Mouse (Mus musculus) heart, embryonic 16.5 days (tissue): ENCODE results near the gene Gkn2. TPM values are rescaled to one million over a fixed set of nuclear protein-coding genes. Genes with fewer than 3 reads are reported as not detected.

Experiments
- ATAC-seq: fragments of 200-750 bp; cut with Nextera tagmentation; replicated peaks from 2 replicates; pipeline ENCODE4 v1.8.0; 2017; ENCODE audit warnings: moderate number of reproducible peaks; ENCODE audit not compliant: insufficient read depth, low FRiP score; ENCODE audit errors: extremely low read depth
- H3K27ac ChIP-seq: fragments of 300-500 bp; sonication (generic); 2 replicates; pipeline ENCODE4 v1.5.1; 2014; ENCODE audit warnings: mild to moderate bottlenecking, low read length, control low read depth, moderate library complexity
- H3K27me3 ChIP-seq: fragments of 300-500 bp; sonication (generic); 2 replicates; pipeline ENCODE4 v1.6.1; 2014; ENCODE audit warnings: low read length, mixed read lengths; ENCODE audit not compliant: control insufficient read depth, insufficient read depth
- H3K36me3 ChIP-seq: fragments of 300-500 bp; sonication (generic); 2 replicates; pipeline ENCODE4 v1.6.1; 2014; ENCODE audit not compliant: control insufficient read depth, insufficient read depth
- H3K4me1 ChIP-seq: fragments of 300-500 bp; sonication (generic); 2 replicates; pipeline ENCODE4 v1.6.1; 2014; ENCODE audit warnings: low read length, mixed read lengths; ENCODE audit not compliant: control insufficient read depth, insufficient read depth
- H3K4me2 ChIP-seq: fragments of 300-500 bp; sonication (generic); 2 replicates; pipeline ENCODE4 v1.6.1; 2014; ENCODE audit warnings: low read depth, mild to moderate bottlenecking, control low read depth, low read length
- H3K4me3 ChIP-seq: fragments of 300-500 bp; sonication (generic); 2 replicates; pipeline ENCODE4 v1.5.1; 2014; ENCODE audit warnings: mild to moderate bottlenecking, control low read depth, low read length
- H3K9ac ChIP-seq: fragments of 300-500 bp; sonication (generic); 2 replicates; pipeline ENCODE4 v1.6.1; 2014; ENCODE audit warnings: low read length, control low read depth
- H3K9me3 ChIP-seq: fragments of 300-500 bp; sonication (generic); replicated peaks from 2 replicates; pipeline ENCODE4 v1.6.1; 2016; ENCODE audit warnings: low read length; ENCODE audit not compliant: control insufficient read depth
- WGBS: fragments of 180-500 bp; shearing (Covaris S2); extraction: QIAGEN DNeasy Blood & Tissue Kit; methylation state at CpG from one replicate; pipeline ENCODE4 v1.1.7; 2014; 5-methylcytosine and 5-hydroxymethylcytosine counted together
- polyA plus RNA-seq: library from polyadenylated mRNA; unstranded; fragments of >200 nt; fragmentation: Nextera tagmentation; extraction: Ambion mirVana; gene quantifications from 2 replicates; pipeline ENCODE4 v1.2.1, GENCODE M21; 2015

The Gkn2 gene
- polyA plus RNA-seq, 1 experiment from 2014 or later, result not detected

GRCm38 (mm10) chr6:87393466-87394205, 20.5 kb downstream of the Gkn2 start:
- ATAC-seq, result no peak
- no peak overlapping the region for H3K27ac ChIP-seq

DNA sequence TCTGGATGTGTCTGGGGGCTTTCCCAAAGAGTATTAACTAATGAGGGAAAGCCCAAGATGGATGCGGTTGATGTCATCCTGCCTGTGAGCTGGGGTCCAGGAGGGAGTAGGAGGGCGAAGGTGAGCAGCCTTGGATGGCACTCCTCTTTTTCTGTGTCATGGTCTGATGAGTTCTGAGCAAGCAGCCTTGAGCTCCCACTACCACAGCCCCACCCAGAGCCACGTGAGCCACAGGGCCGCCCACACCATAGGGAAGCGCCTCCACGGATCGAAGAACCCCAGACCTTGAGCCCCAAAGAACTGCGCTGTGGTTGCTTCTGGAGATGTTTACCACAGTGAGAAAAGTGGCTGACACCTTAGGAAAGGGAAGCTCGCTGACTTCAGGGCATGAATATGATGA, 21.6 kb downstream of the Gkn2 start:
- H3K4me3 ChIP-seq, result no peak overlapping the region
- no peak overlapping the region for H3K27ac ChIP-seq
- H3K9me3 ChIP-seq, result no peaks in the 10 kb centered on the region
- H3K4me2 ChIP-seq, result no peak overlapping the region
- no peaks in the 10 kb centered on the region for H3K36me3 ChIP-seq
- WGBS, result 77% methylated on average over 9 of the region's 9 CpGs
- H3K9ac ChIP-seq, result no peak overlapping the region
- 0 out of 2 replicates have a peak, but pooled peaks have one; percentile 28 for ATAC-seq
- peaks cover 46% of the 10 kb centered on the region for H3K27me3 ChIP-seq
- peaks cover 13% of the 10 kb centered on the region for H3K4me1 ChIP-seq

More at GRCm38 (mm10) chr6:87393466-87394205, 20.5 kb downstream of the Gkn2 start:
- H3K9me3 ChIP-seq, result no peaks in the 10 kb centered on the region
- WGBS, result 59% methylated on average over 8 of the region's 8 CpGs
- H3K4me1 ChIP-seq, result peaks cover 7% of the 10 kb centered on the region; the same call in 1 of the 2 replicates
- H3K27me3 ChIP-seq, result peaks cover 42% of the 10 kb centered on the region
- H3K4me2 ChIP-seq, result no peak overlapping the region
- no peaks in the 10 kb centered on the region for H3K36me3 ChIP-seq
- no peak overlapping the region for H3K4me3 ChIP-seq
- H3K9ac ChIP-seq, result no peak overlapping the region

DNA sequence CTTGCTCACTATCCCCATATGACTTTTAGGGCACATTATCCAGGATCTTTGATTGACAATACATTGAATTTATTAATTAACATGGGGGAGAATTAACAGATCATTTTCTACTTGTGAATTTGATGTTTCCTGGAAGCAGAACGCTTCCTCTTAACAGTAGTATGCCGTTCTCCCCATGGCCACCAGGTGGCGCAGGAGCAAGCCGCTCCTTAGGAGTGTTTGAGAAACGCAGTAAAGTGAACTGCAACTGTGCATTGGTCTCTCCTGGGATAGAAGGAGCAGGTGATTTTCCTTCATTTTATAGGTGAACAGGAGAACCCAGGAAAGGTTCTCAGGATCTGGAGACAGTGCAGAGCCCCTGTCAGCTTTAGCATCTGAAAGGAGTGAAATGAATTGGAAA, 26.0 kb downstream of the Gkn2 start:
- Histone ChIP-seq H3K36me3 (no peaks in the 10 kb centered on the region), H3K4me1 (peaks cover 28% of the 10 kb centered on the region), H3K9ac (no peak overlapping the region), H3K4me3 (no peak overlapping the region), H3K27me3 (peaks cover 41% of the 10 kb centered on the region), H3K9me3 (no peaks in the 10 kb centered on the region), H3K27ac (no peak overlapping the region), H3K4me2 (0 out of 2 replicates have a peak overlapping the region, but pooled peaks have one; percentile 9)
- no peak; the same call in 1 of the 2 replicates for ATAC-seq
- WGBS, result under 1% methylated on average over 5 of the region's 5 CpGs

DNA sequence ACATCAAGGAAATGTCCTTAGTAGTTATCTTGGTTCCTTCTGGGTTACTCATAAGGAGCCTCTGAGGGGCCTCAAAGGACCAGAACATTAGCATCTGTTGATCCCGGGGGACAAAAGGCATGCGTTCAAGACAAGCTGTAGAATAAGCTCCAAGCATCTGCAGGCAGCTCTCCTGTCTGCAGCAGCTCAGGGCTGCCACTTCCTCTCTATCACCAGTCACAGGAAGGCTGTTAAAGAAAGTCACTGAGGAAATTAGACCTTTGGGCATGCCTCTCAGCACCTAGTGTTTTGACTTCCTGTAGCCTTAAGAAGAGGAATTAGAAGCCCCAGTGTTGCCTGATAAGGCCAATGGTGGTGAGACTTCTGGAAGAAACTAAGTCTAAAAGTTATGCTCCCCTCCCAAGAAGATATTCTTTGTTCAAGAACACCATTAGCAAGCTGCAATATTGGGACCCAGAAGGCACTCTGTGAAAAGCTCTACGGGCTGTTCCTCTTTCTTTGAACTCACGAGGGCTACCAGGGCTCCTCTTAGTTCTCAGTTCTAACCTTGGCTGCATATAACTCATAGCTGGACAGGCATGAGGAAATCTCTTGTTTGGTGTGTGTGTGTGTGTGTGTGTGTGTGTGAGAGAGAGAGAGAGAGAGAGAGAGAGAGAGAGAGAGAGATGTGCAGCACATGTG, 26.9 kb downstream of the Gkn2 start:
- Histone ChIP-seq H3K9ac (no peak overlapping the region), H3K4me3 (no peak overlapping the region), H3K27me3 (peaks cover 37% of the 10 kb centered on the region), H3K9me3 (no peaks in the 10 kb centered on the region), H3K27ac (no peak overlapping the region), H3K36me3 (no peaks in the 10 kb centered on the region), H3K4me1 (peaks cover 27% of the 10 kb centered on the region), H3K4me2 (no peak overlapping the region)
- WGBS, result 49% methylated on average over 4 of the region's 4 CpGs
- no peak for ATAC-seq

DNA sequence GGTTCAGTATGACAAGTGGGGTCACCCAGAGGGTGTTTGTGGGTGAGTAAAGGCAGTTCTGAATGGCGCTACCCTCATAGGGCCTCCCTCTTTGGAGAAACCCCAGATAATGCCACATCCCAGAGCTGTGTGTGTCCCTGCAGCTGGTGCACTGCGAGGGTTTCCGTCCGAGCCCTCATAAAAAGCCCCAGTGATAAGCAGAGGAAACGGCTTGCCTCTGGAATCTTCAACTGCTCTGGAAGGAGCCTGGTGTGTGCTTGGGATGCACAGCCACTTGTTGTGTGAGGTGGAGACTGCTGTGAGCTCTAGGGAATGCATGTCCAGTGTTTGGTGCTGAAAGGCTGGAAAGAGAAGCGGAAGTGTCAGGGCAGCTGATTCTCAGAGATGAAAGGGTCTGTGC, 28.3 kb downstream of the Gkn2 start:
- Histone ChIP-seq H3K9ac (no peak overlapping the region), H3K9me3 (no peaks in the 10 kb centered on the region), H3K4me3 (no peak overlapping the region), H3K36me3 (no peaks in the 10 kb centered on the region), H3K4me2 (no peak overlapping the region), H3K4me1 (peaks cover 24% of the 10 kb centered on the region), H3K27me3 (peaks cover 30% of the 10 kb centered on the region), H3K27ac (no peak overlapping the region)
- WGBS, result 26% methylated on average over 6 of the region's 6 CpGs
- ATAC-seq, result no peak

DNA sequence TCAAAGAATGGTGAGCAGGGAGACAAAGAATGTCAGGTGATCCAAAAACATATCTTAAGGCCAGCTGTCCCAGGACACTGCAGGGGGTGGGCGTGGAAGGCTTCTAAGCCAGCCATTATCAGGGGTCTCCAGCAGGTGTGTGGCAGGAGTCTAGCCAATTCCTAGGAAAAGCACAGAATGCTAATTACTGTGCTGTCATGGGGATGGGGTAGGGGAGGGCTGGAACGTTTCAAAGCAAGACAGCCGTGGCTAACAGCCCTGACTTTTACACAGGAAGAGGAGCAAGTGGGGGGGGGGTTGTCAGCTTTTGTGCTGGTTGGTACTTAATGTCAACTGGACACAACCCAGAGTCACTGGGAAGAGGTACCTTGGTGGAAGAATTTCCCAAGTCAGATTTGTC, 38.9 kb downstream of the Gkn2 start:
- peaks cover 34% of the 10 kb centered on the region for H3K27me3 ChIP-seq
- no peaks in the 10 kb centered on the region for H3K36me3 ChIP-seq

GRCm38 (mm10) chr6:87422304-87422703, 49.1 kb downstream of the Gkn2 start:
- ATAC-seq, result peak; percentile 42; the same call in 1 of the 2 replicates
- Histone ChIP-seq H3K4me2 (peak overlapping the region; percentile 29), H3K36me3 (no peaks in the 10 kb centered on the region), H3K4me1 (peaks cover 22% of the 10 kb centered on the region), H3K4me3 (no peak overlapping the region), H3K27me3 (peaks cover 67% of the 10 kb centered on the region), H3K9me3 (no peaks in the 10 kb centered on the region), H3K9ac (no peak overlapping the region), H3K27ac (no peak overlapping the region)
- WGBS, result 24% methylated on average over 7 of the region's 7 CpGs

More for the DNA sequence above, 38.9 kb downstream of the Gkn2 start:
- no peak for ATAC-seq
- WGBS, result 40% methylated on average over 3 of the region's 3 CpGs
- Histone ChIP-seq H3K4me1 (no peaks in the 10 kb centered on the region), H3K27ac (no peak overlapping the region), H3K9me3 (no peaks in the 10 kb centered on the region; the same call in 1 of the 2 replicates), H3K4me2 (no peak overlapping the region), H3K9ac (no peak overlapping the region), H3K4me3 (no peak overlapping the region)

DNA sequence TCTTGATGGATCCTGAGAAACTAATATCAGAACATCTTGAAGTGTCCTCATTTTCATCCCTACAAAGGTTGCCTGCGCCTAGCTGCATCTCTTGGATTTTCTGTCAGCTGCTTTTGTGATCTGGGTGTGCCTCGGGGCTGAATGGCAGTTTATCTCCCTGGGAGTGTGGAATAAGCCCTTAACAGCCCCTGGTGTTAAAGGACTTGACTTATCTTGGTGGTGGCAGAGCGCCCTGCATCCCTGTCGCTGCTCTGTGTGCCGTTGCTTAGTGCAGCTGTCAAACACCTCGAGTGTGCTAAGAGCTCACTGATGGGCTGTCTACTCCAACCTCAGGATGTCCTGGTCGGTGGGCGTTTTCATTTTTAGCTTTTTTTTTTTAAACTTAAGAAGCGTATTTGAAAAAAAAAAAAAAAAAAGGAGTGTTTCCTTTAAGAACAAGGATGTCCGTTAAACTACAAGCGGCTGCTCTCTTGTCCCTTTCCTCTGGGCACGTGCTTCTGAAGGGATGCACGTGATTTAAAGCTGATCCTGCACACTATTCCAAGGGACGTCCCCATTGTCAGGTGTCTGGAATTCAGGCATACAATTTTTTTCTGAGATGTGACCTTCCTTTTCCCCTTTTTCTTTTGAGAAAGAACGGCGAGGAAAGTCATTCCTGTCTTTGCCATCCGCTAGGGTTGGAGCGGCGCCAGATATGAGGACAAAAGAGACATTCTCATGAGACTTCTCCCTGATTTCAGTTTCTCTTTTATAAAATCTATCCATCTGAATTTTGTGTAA, 51.1 kb downstream of the Gkn2 start:
- peak; percentile 81 for ATAC-seq
- peaks cover 54% of the 10 kb centered on the region for H3K27me3 ChIP-seq
- peak overlapping the region; percentile 23 for H3K4me3 ChIP-seq

More for the DNA sequence above, 51.1 kb downstream of the Gkn2 start:
- no peaks in the 10 kb centered on the region for H3K9me3 ChIP-seq
- peak overlapping the region; percentile 53 for H3K4me2 ChIP-seq
- no peaks in the 10 kb centered on the region for H3K36me3 ChIP-seq
- H3K9ac ChIP-seq, result no peak overlapping the region
- peak overlapping the region; percentile 59 for H3K27ac ChIP-seq
- WGBS, result 23% methylated on average over 19 of the region's 19 CpGs
- peaks cover 23% of the 10 kb centered on the region for H3K4me1 ChIP-seq
